Mouse (Mus musculus): ENCODE data around the gene Adrm1. TPM values are rescaled to one million over a fixed set of nuclear protein-coding genes. Genes with fewer than 3 reads are reported as not detected.

Adrm1 gene
- polyA plus RNA-seq, 1 experiment from 2014 or later, result 196 TPM

GRCm38 (mm10) chr2:180205956-180206280 lies 34.6 kb downstream of the Adrm1 start:
- Histone ChIP-seq H3K4me2 (peak overlapping the region; percentile 25; the same call in 1 of the 2 replicates), H3K27ac (replicated peaks) (peak overlapping the region; percentile 78), H3K9me3 (replicated peaks) (no peaks in the 10 kb centered on the region), H3K27me3 (replicated peaks) (no peaks in the 10 kb centered on the region), H3K4me1 (peaks cover 26% of the 10 kb centered on the region), H3K9ac (replicated peaks) (no peak overlapping the region; the same call in 1 of the 2 replicates), H3K4me3 (replicated peaks) (no peak overlapping the region), H3K36me3 (no peaks in the 10 kb centered on the region)
- WGBS, result 53% methylated on average over 2 of the region's 2 CpGs
- ATAC-seq (ENCODE audit: low FRiP score), result peak; percentile 7; the same call in 1 of the 2 replicates

DNA sequence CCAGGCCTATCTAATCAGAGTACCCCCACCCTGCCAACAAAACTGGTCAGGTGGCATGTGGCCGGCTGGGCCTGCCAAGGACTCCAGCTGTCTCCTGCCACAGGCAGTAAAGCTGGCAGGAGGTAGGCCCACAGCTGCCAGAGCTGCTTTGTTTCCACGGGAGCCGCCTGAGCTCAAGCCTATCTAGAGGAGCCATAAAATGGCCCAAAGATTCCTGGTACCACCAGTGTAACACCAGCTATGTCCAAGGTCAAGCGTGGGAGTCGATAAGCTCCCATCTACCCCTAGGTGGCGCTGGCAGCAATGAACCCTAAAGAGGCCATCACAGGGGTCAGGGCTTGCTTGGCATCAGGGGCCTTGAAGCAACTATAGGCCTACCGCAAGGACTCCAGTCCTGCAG lies 36.6 kb downstream of the Adrm1 start:
- Histone ChIP-seq H3K9me3 (replicated peaks) (no peaks in the 10 kb centered on the region), H3K9ac (replicated peaks) (no peak overlapping the region), H3K4me2 (no peak overlapping the region), H3K27me3 (replicated peaks) (no peaks in the 10 kb centered on the region), H3K4me1 (peaks cover 26% of the 10 kb centered on the region), H3K27ac (replicated peaks) (no peak overlapping the region), H3K4me3 (replicated peaks) (no peak overlapping the region), H3K36me3 (no peaks in the 10 kb centered on the region)
- WGBS, result 38% methylated on average over 7 of the region's 7 CpGs
- ATAC-seq (ENCODE audit: low FRiP score), result 0 out of 2 replicates have a peak, but pooled peaks have one; percentile 16

DNA sequence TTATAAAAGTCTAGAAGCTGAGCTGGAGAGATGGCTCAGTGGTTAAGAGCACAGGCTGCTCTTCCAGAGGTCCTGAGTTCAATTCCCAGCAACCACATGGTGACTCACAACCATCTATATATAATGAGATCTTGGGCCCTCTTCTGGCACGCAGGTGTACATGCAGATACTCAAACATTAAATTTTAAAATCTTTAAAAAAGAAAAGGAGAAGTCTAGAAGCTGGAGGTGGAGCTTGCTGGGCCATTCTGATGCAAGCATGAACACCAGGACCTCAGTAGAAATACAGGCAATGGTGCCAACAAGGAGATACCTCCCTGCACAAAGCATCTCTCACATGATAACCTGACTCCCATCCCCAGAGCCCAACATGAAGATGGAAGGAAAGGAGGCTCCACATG lies 37.7 kb downstream of the Adrm1 start:
- Histone ChIP-seq H3K9me3 (replicated peaks) (no peaks in the 10 kb centered on the region), H3K27ac (replicated peaks) (no peak overlapping the region), H3K4me3 (replicated peaks) (no peak overlapping the region), H3K27me3 (replicated peaks) (no peaks in the 10 kb centered on the region), H3K36me3 (no peaks in the 10 kb centered on the region), H3K4me2 (no peak overlapping the region), H3K9ac (replicated peaks) (no peak overlapping the region), H3K4me1 (peaks cover 26% of the 10 kb centered on the region)
- no peak for ATAC-seq (ENCODE audit: low FRiP score)
- 89% methylated on average over 1 of the region's 1 CpGs for WGBS

DNA sequence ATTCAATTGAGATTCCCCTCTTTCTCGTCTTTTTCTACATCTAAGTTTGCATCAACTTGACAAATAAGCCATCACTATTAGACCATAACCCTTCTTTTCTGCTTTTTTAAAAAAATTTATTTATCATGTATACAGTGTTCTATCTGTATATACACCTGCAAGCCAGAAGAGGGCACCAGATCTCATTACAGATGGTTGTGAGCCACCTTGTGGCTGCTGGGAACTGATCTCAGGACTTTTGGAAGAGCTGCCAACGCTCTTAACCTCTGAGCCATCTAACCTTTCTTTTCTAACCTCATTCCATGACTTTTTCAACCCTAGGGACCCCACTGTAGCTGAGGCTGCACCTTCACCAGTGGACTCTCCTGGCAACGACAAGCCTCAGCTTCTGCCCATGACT lies 41.0 kb downstream of the Adrm1 start:
- ATAC-seq (ENCODE audit: low FRiP score), result no peak
- H3K9ac ChIP-seq (replicated peaks), result no peak overlapping the region
- WGBS, result 96% methylated on average over 3 of the region's 3 CpGs

DNA sequence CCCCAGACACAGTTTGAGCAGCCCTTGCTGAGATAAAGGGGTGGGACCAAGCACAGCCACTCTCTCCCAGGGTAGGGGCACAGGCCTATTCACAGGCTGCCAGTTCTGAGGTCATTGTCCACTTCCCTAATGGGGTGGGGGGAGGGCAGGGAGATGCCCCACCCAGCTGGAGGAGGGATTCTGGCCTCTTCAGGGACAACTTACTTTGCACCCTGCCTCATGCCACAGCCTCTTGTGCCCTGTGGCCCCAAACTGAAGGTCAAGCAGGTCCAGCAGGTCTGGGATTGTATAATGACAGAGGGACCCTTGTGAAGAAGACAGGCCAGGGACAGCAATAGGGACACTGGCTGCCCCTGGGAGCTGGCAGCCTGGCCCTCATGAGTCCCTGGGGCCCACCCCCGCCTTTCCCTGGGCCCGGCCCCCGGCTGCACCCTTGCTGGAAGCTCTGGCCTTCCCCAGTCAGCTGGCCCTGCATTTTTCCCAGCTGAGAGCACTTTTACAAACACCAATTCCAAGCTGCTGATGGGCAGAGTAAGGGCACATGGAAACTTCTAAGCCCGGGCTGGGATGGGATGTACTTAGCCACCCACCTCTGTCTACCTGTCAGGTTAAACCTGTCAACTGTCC lies 43.2 kb downstream of the Adrm1 start:
- Histone ChIP-seq H3K27me3 (replicated peaks) (no peaks in the 10 kb centered on the region), H3K4me2 (no peak overlapping the region), H3K36me3 (no peaks in the 10 kb centered on the region), H3K4me1 (peaks cover 18% of the 10 kb centered on the region; the same call in 1 of the 2 replicates), H3K9me3 (replicated peaks) (no peaks in the 10 kb centered on the region), H3K27ac (replicated peaks) (no peak overlapping the region), H3K4me3 (replicated peaks) (no peak overlapping the region), H3K9ac (replicated peaks) (no peak overlapping the region)
- ATAC-seq (ENCODE audit: low FRiP score), result no peak
- WGBS, result 82% methylated on average over 4 of the region's 4 CpGs

More for the DNA sequence above, 41.0 kb downstream of the Adrm1 start:
- Histone ChIP-seq H3K4me3 (replicated peaks) (no peak overlapping the region), H3K9me3 (replicated peaks) (no peaks in the 10 kb centered on the region), H3K4me2 (no peak overlapping the region), H3K27ac (replicated peaks) (no peak overlapping the region), H3K4me1 (peaks cover 14% of the 10 kb centered on the region; the same call in 1 of the 2 replicates), H3K36me3 (no peaks in the 10 kb centered on the region), H3K27me3 (replicated peaks) (no peaks in the 10 kb centered on the region)

- WGBS, result 70% methylated on average over 8 of the region's 8 CpGs
- H3K9me3 ChIP-seq (replicated peaks), result no peaks in the 10 kb centered on the region
- no peaks in the 10 kb centered on the region for H3K27me3 ChIP-seq (replicated peaks)
- H3K4me2 ChIP-seq, result no peak overlapping the region
- no peak overlapping the region for H3K4me3 ChIP-seq (replicated peaks)
- peaks cover 18% of the 10 kb centered on the region; the same call in 1 of the 2 replicates for H3K4me1 ChIP-seq
- no peak overlapping the region for H3K27ac ChIP-seq (replicated peaks)
- ATAC-seq (ENCODE audit: low FRiP score), result no peak
- H3K36me3 ChIP-seq, result no peaks in the 10 kb centered on the region
- no peak overlapping the region for H3K9ac ChIP-seq (replicated peaks)
Measured at GRCm38 (mm10) chr2:180215011-180215461, 43.8 kb downstream of the Adrm1 start.

DNA sequence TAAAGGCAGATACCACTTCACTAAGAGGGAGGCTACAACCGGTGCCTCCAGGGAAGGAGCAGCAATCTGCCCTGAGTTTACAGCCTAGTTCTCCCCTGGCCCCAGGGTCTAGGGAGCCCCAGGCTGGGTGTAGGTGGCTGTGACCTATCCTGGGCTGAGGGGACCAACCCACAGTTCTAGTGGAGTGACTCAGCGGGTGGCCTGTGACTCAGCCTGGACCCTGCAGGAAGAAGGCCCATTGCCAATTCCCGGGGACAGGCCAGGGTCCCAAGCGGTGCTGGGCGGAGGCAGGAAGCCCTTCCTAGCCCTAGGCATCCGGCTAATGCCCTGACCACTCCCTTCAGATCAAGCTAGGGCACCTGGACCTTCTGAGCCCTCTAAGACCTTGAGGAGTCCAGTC lies 44.7 kb downstream of the Adrm1 start:
- 82% methylated on average over 6 of the region's 6 CpGs for WGBS
- no peak for ATAC-seq (ENCODE audit: low FRiP score)
- no peak overlapping the region for H3K9ac ChIP-seq (replicated peaks)
- H3K4me3 ChIP-seq (replicated peaks), result no peak overlapping the region
- H3K9me3 ChIP-seq (replicated peaks), result no peaks in the 10 kb centered on the region
- H3K4me1 ChIP-seq, result peaks cover 18% of the 10 kb centered on the region; the same call in 1 of the 2 replicates
- H3K36me3 ChIP-seq, result no peaks in the 10 kb centered on the region
- H3K27me3 ChIP-seq (replicated peaks), result no peaks in the 10 kb centered on the region
- H3K27ac ChIP-seq (replicated peaks), result no peak overlapping the region
- H3K4me2 ChIP-seq, result no peak overlapping the region

DNA sequence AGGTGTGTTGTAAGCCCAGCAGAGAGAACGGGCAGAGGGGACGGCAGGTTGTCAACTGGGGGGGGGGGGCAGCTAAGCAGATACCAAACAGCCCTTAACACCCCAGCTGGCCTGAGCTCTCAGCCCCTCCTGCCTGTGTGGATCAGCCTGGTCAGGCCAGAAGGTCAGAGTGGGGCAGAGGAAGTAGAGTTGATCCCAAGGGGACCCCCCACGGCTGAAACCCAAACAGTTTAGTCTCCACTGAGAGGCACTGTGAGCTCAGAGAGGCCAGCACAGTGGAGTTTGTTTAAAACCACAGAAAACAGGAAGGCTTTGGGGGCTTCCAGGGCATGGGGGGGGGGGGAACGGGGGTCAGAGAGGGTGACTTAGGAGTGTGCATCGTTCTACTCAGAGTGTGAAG lies 45.6 kb downstream of the Adrm1 start:
- H3K9me3 ChIP-seq (replicated peaks), result no peaks in the 10 kb centered on the region
- no peak overlapping the region for H3K9ac ChIP-seq (replicated peaks)
- no peaks in the 10 kb centered on the region for H3K27me3 ChIP-seq (replicated peaks)
- H3K27ac ChIP-seq (replicated peaks), result no peak overlapping the region
- no peak for ATAC-seq (ENCODE audit: low FRiP score)
- no peaks in the 10 kb centered on the region for H3K36me3 ChIP-seq
- 74% methylated on average over 5 of the region's 5 CpGs for WGBS
- H3K4me1 ChIP-seq, result peaks cover 18% of the 10 kb centered on the region
- no peak overlapping the region for H3K4me3 ChIP-seq (replicated peaks)
- H3K4me2 ChIP-seq, result no peak overlapping the region

DNA sequence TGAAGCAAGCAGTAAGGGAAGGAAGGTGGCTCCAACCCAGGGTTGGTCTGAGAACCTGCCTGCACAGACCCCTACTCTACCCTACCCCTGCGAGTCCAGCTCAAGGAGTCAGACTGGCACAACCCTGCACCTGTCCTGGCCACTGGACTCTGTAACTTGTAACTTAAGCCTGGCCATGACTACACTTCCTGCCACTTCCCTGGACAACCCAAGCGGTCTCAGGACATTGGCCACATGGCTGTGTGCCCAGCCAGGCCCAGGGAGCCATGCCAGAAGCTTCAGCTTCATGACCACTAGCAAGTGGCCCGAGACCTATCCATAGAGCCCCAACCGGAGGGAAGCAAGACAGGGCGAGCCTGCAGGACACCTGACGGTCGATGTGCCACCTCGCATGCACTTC lies 46.3 kb downstream of the Adrm1 start:
- ATAC-seq (ENCODE audit: low FRiP score), result no peak
- Histone ChIP-seq H3K4me2 (no peak overlapping the region), H3K4me1 (peaks cover 23% of the 10 kb centered on the region), H3K36me3 (no peaks in the 10 kb centered on the region), H3K4me3 (replicated peaks) (no peak overlapping the region), H3K9me3 (replicated peaks) (no peaks in the 10 kb centered on the region), H3K27ac (replicated peaks) (no peak overlapping the region), H3K27me3 (replicated peaks) (no peaks in the 10 kb centered on the region), H3K9ac (replicated peaks) (no peak overlapping the region)
- WGBS, result 92% methylated on average over 8 of the region's 8 CpGs

- no peak overlapping the region for H3K27ac ChIP-seq (replicated peaks)
- H3K9me3 ChIP-seq (replicated peaks), result no peaks in the 10 kb centered on the region
- H3K4me3 ChIP-seq (replicated peaks), result no peak overlapping the region
- no peak overlapping the region for H3K4me2 ChIP-seq
- 81% methylated on average over 3 of the region's 3 CpGs for WGBS
- no peak for ATAC-seq (ENCODE audit: low FRiP score)
- peaks cover 23% of the 10 kb centered on the region for H3K4me1 ChIP-seq
- no peaks in the 10 kb centered on the region for H3K36me3 ChIP-seq
- peaks cover 4% of the 10 kb centered on the region; the same call in 1 of the 2 replicates for H3K27me3 ChIP-seq (replicated peaks)
- H3K9ac ChIP-seq (replicated peaks), result no peak overlapping the region
Measured at GRCm38 (mm10) chr2:180218241-180218640, 47.0 kb downstream of the Adrm1 start.

DNA sequence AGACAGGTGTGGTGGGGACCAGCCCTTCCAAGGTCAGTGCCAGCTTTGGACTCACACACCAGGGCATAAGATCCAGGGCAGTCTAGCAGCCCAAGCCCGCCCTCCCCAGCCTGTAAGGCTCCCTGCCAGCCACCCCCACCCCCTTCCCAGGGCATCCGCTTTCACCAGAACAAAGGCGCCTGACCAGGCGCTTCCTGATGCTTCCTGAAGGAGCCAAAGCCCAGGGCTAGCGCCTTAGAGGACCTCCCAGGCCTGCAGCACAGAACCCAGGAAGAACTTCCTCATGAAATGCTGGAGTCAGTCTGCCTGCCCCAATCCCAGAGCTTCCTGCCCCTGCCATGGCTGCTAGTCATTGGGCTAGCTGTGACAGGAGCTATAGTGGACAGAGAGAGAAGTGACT lies 47.4 kb downstream of the Adrm1 start:
- ATAC-seq (ENCODE audit: low FRiP score), result no peak
- H3K4me2 ChIP-seq, result no peak overlapping the region
- peaks cover 9% of the 10 kb centered on the region; the same call in 1 of the 2 replicates for H3K27me3 ChIP-seq (replicated peaks)
- H3K4me3 ChIP-seq (replicated peaks), result no peak overlapping the region
- no peaks in the 10 kb centered on the region for H3K9me3 ChIP-seq (replicated peaks)
- 39% methylated on average over 4 of the region's 5 CpGs for WGBS
- H3K27ac ChIP-seq (replicated peaks), result peak overlapping the region; percentile 25; the same call in 1 of the 2 replicates
- no peak overlapping the region for H3K9ac ChIP-seq (replicated peaks)
- H3K4me1 ChIP-seq, result peaks cover 23% of the 10 kb centered on the region
- H3K36me3 ChIP-seq, result no peaks in the 10 kb centered on the region

GRCm38 (mm10) chr2:180219145-180219943 lies 48.1 kb downstream of the Adrm1 start:
- Histone ChIP-seq H3K9me3 (replicated peaks) (no peaks in the 10 kb centered on the region), H3K4me1 (peaks cover 23% of the 10 kb centered on the region), H3K27ac (replicated peaks) (peak overlapping the region; percentile 25; the same call in 1 of the 2 replicates), H3K27me3 (replicated peaks) (peaks cover 15% of the 10 kb centered on the region; the same call in 1 of the 2 replicates), H3K4me3 (replicated peaks) (no peak overlapping the region), H3K4me2 (no peak overlapping the region), H3K9ac (replicated peaks) (no peak overlapping the region), H3K36me3 (no peaks in the 10 kb centered on the region)
- no peak for ATAC-seq (ENCODE audit: low FRiP score)
- 81% methylated on average over 15 of the region's 15 CpGs for WGBS
